ENCODE assay signal across 8 mouse cellular contexts in genomic region chr14:101352046-101353008, GRCm38 (mm10).
DNase-seq lines count a peak whose midpoint lies in the region; ATAC-seq and TF ChIP-seq lines count a peak whose summit lies in the region.

No protein-coding gene starts in this region.

- no peaks in the 10 kb centered on the region for H3K27me3 ChIP-seq in kidney, postnatal 0 days (ENCODE audit: insufficient read depth, low read length)

- H3K9me3 ChIP-seq in kidney, postnatal 0 days (replicated peaks; ENCODE audit: low read length) = no peaks in the 10 kb centered on the region

- no peak overlapping the region for H3K4me3 ChIP-seq in kidney, postnatal 0 days (replicated peaks; ENCODE audit: low read depth, low read length)

- H3K4me2 ChIP-seq in kidney, postnatal 0 days (ENCODE audit: low read length) = no peak overlapping the region

- ATAC-seq in kidney, postnatal 0 days (replicated peaks; ENCODE audit: low FRiP score, low read depth) = no peak

- H3K4me1 ChIP-seq in kidney, postnatal 0 days (replicated peaks; ENCODE audit: insufficient read depth, low read length) = no peaks in the 10 kb centered on the region

- no peak overlapping the region for H3K9ac ChIP-seq in kidney, postnatal 0 days (ENCODE audit: low read depth, low read length)

- intact Hi-C loops in gastrocnemius, postnatal 36 days (cut with DNase I) = no loop called here

- DNase-seq in kidney, postnatal 0 days (ENCODE audit: low spot score) = peak; percentile 45
- DNase-seq in kidney, postnatal 36 days = no peak
- DNase-seq in embryo, embryonic 11.5 days (ENCODE audit: low read depth, low spot score) = peak; percentile 38
- peak; percentile 18 to 22 for DNase-seq in gastrocnemius, postnatal 36 days
- peak; percentile 14 to 20 for DNase-seq in left cerebral cortex, adult 9 months (ENCODE audit: low spot score in 2 of 2)
- peak; percentile 56 for DNase-seq in retina, embryonic 14.5 days (ENCODE audit: low spot score)
- no peak for DNase-seq in ovary, postnatal 10 days (ENCODE audit: low spot score)
- no peak for DNase-seq in spleen, postnatal 4 days (ENCODE audit: low spot score in 2 of 2)

- TF ChIP-seq CTCF in kidney, postnatal 0 days (IDR thresholded peaks at IDR 0.05; ENCODE audit: low read depth) = no peak

- no peaks in the 10 kb centered on the region for H3K36me3 ChIP-seq in kidney, postnatal 0 days (ENCODE audit: insufficient read depth, low read length)

- no peak overlapping the region for H3K27ac ChIP-seq in kidney, postnatal 0 days

- WGBS in kidney, postnatal 0 days = 30% methylated on average over 6 of the region's 6 CpGs

Comparison
In these comparisons a context has a peak if more than half of its experiments do, and no peak if none do; other contexts are left out.
1. DNase-seq: peak in kidney, postnatal 0 days (single experiment), embryo, embryonic 11.5 days (single experiment), gastrocnemius, postnatal 36 days (2 of 2), left cerebral cortex, adult 9 months (2 of 2) and retina, embryonic 14.5 days (single experiment); none in kidney, postnatal 36 days (0 of 2), ovary, postnatal 10 days (single experiment) and spleen, postnatal 4 days (0 of 2).